Mouse (Mus musculus): ENCODE results near the gene Cfap100. TPM values are rescaled to one million over a fixed set of nuclear protein-coding genes. Genes with fewer than 3 reads are reported as not detected.

The Cfap100 gene
- polyA plus RNA-seq (2015; fragmentation: Nextera tagmentation; extraction: Ambion mirVana) = 0.32 and 0.42 TPM in 2 replicates

GRCm38 (mm10) chr6:90428380-90428974, at the start of gene Cfap100:
Cfap100 (minus strand) TSS chr6:90428797.
- under 1% methylated on average over 31 of the region's 31 CpGs for WGBS
- peak within 1 kb of the TSS; percentile 87 for H3K4me2 ChIP-seq
- peaks cover 18% of the 10 kb centered on the region for H3K27me3 ChIP-seq
- H3K36me3 ChIP-seq = no peaks in the 10 kb centered on the region
- peak; percentile 79 for ATAC-seq (replicated peaks; ENCODE audit: insufficient number of reproducible peaks, insufficient read depth, low FRiP score, low read depth)
- H3K9ac ChIP-seq = peak within 1 kb of the TSS; percentile 56
- peaks cover 13% of the 10 kb centered on the region for H3K4me1 ChIP-seq (replicated peaks)
- H3K27ac ChIP-seq = no peak within 1 kb of the TSS
- H3K9me3 ChIP-seq (replicated peaks) = no peaks in the 10 kb centered on the region
- peak within 1 kb of the TSS; percentile 51 for H3K4me3 ChIP-seq

- 30% methylated on average over 14 of the region's 14 CpGs for WGBS
- Histone ChIP-seq H3K27ac (peak overlapping the region; percentile 36; the same call in 1 of the 2 replicates), H3K27me3 (no peaks in the 10 kb centered on the region), H3K4me2 (peak overlapping the region; percentile 45), H3K36me3 (0 out of 2 replicates have a peak, but pooled peaks cover 4% of the 10 kb centered on the region), H3K4me1 (replicated peaks) (peaks cover 24% of the 10 kb centered on the region), H3K9me3 (replicated peaks) (no peaks in the 10 kb centered on the region), H3K4me3 (no peak overlapping the region), H3K9ac (no peak overlapping the region)
- no peak for ATAC-seq (replicated peaks; ENCODE audit: insufficient number of reproducible peaks, insufficient read depth, low FRiP score, low read depth)
These were observed 48.4 kb upstream of the Cfap100 start for GRCm38 (mm10) chr6:90476941-90477518.

GRCm38 (mm10) chr6:90475854-90476212, 47.2 kb upstream of the Cfap100 start:
- ATAC-seq (replicated peaks; ENCODE audit: insufficient number of reproducible peaks, insufficient read depth, low FRiP score, low read depth) = no peak
- no peaks in the 10 kb centered on the region for H3K27me3 ChIP-seq
- no peak overlapping the region for H3K9ac ChIP-seq
- H3K36me3 ChIP-seq = 0 out of 2 replicates have a peak, but pooled peaks cover 4% of the 10 kb centered on the region
- 84% methylated on average over 3 of the region's 3 CpGs for WGBS
- no peak overlapping the region for H3K4me3 ChIP-seq
- H3K27ac ChIP-seq = no peak overlapping the region
- H3K4me1 ChIP-seq (replicated peaks) = peaks cover 33% of the 10 kb centered on the region
- H3K4me2 ChIP-seq = no peak overlapping the region
- H3K9me3 ChIP-seq (replicated peaks) = no peaks in the 10 kb centered on the region

GRCm38 (mm10) chr6:90475176-90475853, 46.7 kb upstream of the Cfap100 start:
- ATAC-seq (replicated peaks; ENCODE audit: insufficient number of reproducible peaks, insufficient read depth, low FRiP score, low read depth) = no peak
- Histone ChIP-seq H3K4me2 (no peak overlapping the region), H3K9ac (no peak overlapping the region), H3K27me3 (no peaks in the 10 kb centered on the region), H3K4me1 (replicated peaks) (peaks cover 33% of the 10 kb centered on the region), H3K27ac (no peak overlapping the region), H3K9me3 (replicated peaks) (no peaks in the 10 kb centered on the region), H3K4me3 (no peak overlapping the region), H3K36me3 (0 out of 2 replicates have a peak, but pooled peaks cover 4% of the 10 kb centered on the region)
- WGBS = 83% methylated on average over 4 of the region's 4 CpGs

- no peak overlapping the region for H3K4me2 ChIP-seq
- no peak for ATAC-seq (replicated peaks; ENCODE audit: insufficient number of reproducible peaks, insufficient read depth, low FRiP score, low read depth)
- peaks cover 36% of the 10 kb centered on the region for H3K4me1 ChIP-seq (replicated peaks)
- no peak overlapping the region for H3K4me3 ChIP-seq
- H3K36me3 ChIP-seq = 0 out of 2 replicates have a peak, but pooled peaks cover 4% of the 10 kb centered on the region
- H3K9me3 ChIP-seq (replicated peaks) = no peaks in the 10 kb centered on the region
- H3K27me3 ChIP-seq = no peaks in the 10 kb centered on the region
- H3K9ac ChIP-seq = no peak overlapping the region
- WGBS = 84% methylated on average over 3 of the region's 3 CpGs
- no peak overlapping the region for H3K27ac ChIP-seq
These were observed 45.8 kb upstream of the Cfap100 start for GRCm38 (mm10) chr6:90474361-90474750.

- H3K4me2 ChIP-seq = no peak overlapping the region
- ATAC-seq (replicated peaks; ENCODE audit: insufficient number of reproducible peaks, insufficient read depth, low FRiP score, low read depth) = no peak
- H3K4me1 ChIP-seq (replicated peaks) = peaks cover 36% of the 10 kb centered on the region
- no peak overlapping the region for H3K9ac ChIP-seq
- no peaks in the 10 kb centered on the region for H3K27me3 ChIP-seq
- H3K27ac ChIP-seq = no peak overlapping the region
- H3K4me3 ChIP-seq = no peak overlapping the region
- 0 out of 2 replicates have a peak, but pooled peaks cover 4% of the 10 kb centered on the region for H3K36me3 ChIP-seq
- H3K9me3 ChIP-seq (replicated peaks) = no peaks in the 10 kb centered on the region
- 94% methylated on average over 24 of the region's 24 CpGs for WGBS
These were observed 45.2 kb upstream of the Cfap100 start for GRCm38 (mm10) chr6:90473630-90474360.

- H3K9me3 ChIP-seq (replicated peaks) = no peaks in the 10 kb centered on the region
- no peaks in the 10 kb centered on the region for H3K27me3 ChIP-seq
- H3K4me3 ChIP-seq = no peak overlapping the region
- H3K27ac ChIP-seq = no peak overlapping the region
- H3K9ac ChIP-seq = no peak overlapping the region
- H3K4me1 ChIP-seq (replicated peaks) = peaks cover 45% of the 10 kb centered on the region
- ATAC-seq (replicated peaks; ENCODE audit: insufficient number of reproducible peaks, insufficient read depth, low FRiP score, low read depth) = no peak
- 0 out of 2 replicates have a peak, but pooled peaks cover 4% of the 10 kb centered on the region for H3K36me3 ChIP-seq
- no peak overlapping the region for H3K4me2 ChIP-seq
- 80% methylated on average over 3 of the region's 3 CpGs for WGBS
These were observed 44.1 kb upstream of the Cfap100 start for GRCm38 (mm10) chr6:90472697-90473096.

GRCm38 (mm10) chr6:90472079-90472478, 43.5 kb upstream of the Cfap100 start:
- no peaks in the 10 kb centered on the region for H3K9me3 ChIP-seq (replicated peaks)
- WGBS = 68% methylated on average over 4 of the region's 4 CpGs
- H3K9ac ChIP-seq = no peak overlapping the region
- H3K4me3 ChIP-seq = no peak overlapping the region
- peaks cover 40% of the 10 kb centered on the region for H3K4me1 ChIP-seq (replicated peaks)
- ATAC-seq (replicated peaks; ENCODE audit: insufficient number of reproducible peaks, insufficient read depth, low FRiP score, low read depth) = no peak
- peaks cover 10% of the 10 kb centered on the region; the same call in 1 of the 2 replicates for H3K36me3 ChIP-seq
- no peak overlapping the region for H3K27ac ChIP-seq
- H3K4me2 ChIP-seq = no peak overlapping the region
- no peaks in the 10 kb centered on the region for H3K27me3 ChIP-seq

- Histone ChIP-seq H3K27ac (peak overlapping the region; percentile 85), H3K4me1 (replicated peaks) (peaks cover 34% of the 10 kb centered on the region), H3K9me3 (replicated peaks) (no peaks in the 10 kb centered on the region), H3K4me3 (no peak overlapping the region), H3K27me3 (no peaks in the 10 kb centered on the region), H3K36me3 (peaks cover 18% of the 10 kb centered on the region; the same call in 1 of the 2 replicates), H3K4me2 (0 out of 2 replicates have a peak overlapping the region, but pooled peaks have one; percentile 2), H3K9ac (no peak overlapping the region; the same call in 1 of the 2 replicates)
- 32% methylated on average over 12 of the region's 12 CpGs for WGBS
- peak; percentile 33; the same call in 1 of the 2 replicates for ATAC-seq (replicated peaks; ENCODE audit: insufficient number of reproducible peaks, insufficient read depth, low FRiP score, low read depth)
These were observed 42.4 kb upstream of the Cfap100 start for GRCm38 (mm10) chr6:90470947-90471541.

- peak overlapping the region; percentile 85 for H3K27ac ChIP-seq
- no peaks in the 10 kb centered on the region for H3K27me3 ChIP-seq
- H3K9ac ChIP-seq = no peak overlapping the region
- H3K4me2 ChIP-seq = no peak overlapping the region
- H3K4me1 ChIP-seq (replicated peaks) = peaks cover 37% of the 10 kb centered on the region
- 94% methylated on average over 2 of the region's 2 CpGs for WGBS
- ATAC-seq (replicated peaks; ENCODE audit: insufficient number of reproducible peaks, insufficient read depth, low FRiP score, low read depth) = no peak
- H3K9me3 ChIP-seq (replicated peaks) = no peaks in the 10 kb centered on the region
- H3K36me3 ChIP-seq = peaks cover 18% of the 10 kb centered on the region; the same call in 1 of the 2 replicates
- no peak overlapping the region for H3K4me3 ChIP-seq
These were observed 41.7 kb upstream of the Cfap100 start for GRCm38 (mm10) chr6:90470255-90470654.

Measured in heart, embryonic 15.5 days (tissue).